Mouse (Mus musculus): Measurements from ENCODE around the gene Elf2.

Elf2 gene

GRCm38 (mm10) chr3:51340552-51341267 lies at the start of gene Elf2:
TSS of gene Elf2 (minus strand) at chr3:51340663.
- peak; percentile 79 for DNase-seq (ENCODE audit: low read depth, low spot score)

GRCm38 (mm10) chr3:51388904-51389303 lies 48.4 kb upstream of the Elf2 start:
- no peak for DNase-seq (ENCODE audit: low read depth, low spot score)

- DNase-seq (ENCODE audit: low read depth, low spot score): no peak
Observed at GRCm38 (mm10) chr3:51387868-51388381, 47.5 kb upstream of the Elf2 start.

- no peak for DNase-seq (ENCODE audit: low read depth, low spot score)
Observed at GRCm38 (mm10) chr3:51387134-51387451, 46.6 kb upstream of the Elf2 start.

- no peak for DNase-seq (ENCODE audit: low read depth, low spot score)
Observed at GRCm38 (mm10) chr3:51386441-51387133, 46.1 kb upstream of the Elf2 start.

GRCm38 (mm10) chr3:51383409-51383808 lies 42.9 kb upstream of the Elf2 start:
- DNase-seq (ENCODE audit: low read depth, low spot score): no peak

- no peak for DNase-seq (ENCODE audit: low read depth, low spot score)
Observed at GRCm38 (mm10) chr3:51380660-51381014, 40.2 kb upstream of the Elf2 start.

- DNase-seq (ENCODE audit: low read depth, low spot score): no peak
Observed at GRCm38 (mm10) chr3:51379786-51380659, 39.6 kb upstream of the Elf2 start.

GRCm38 (mm10) chr3:51378665-51378946 lies 38.1 kb upstream of the Elf2 start:
- no peak for DNase-seq (ENCODE audit: low read depth, low spot score)

GRCm38 (mm10) chr3:51377878-51378664 lies 37.6 kb upstream of the Elf2 start:
- DNase-seq (ENCODE audit: low read depth, low spot score): no peak

- DNase-seq (ENCODE audit: low read depth, low spot score): no peak
Observed at GRCm38 (mm10) chr3:51375307-51376265, 35.1 kb upstream of the Elf2 start.

GRCm38 (mm10) chr3:51373544-51373943 lies 33.1 kb upstream of the Elf2 start:
- no peak for DNase-seq (ENCODE audit: low read depth, low spot score)

- no peak for DNase-seq (ENCODE audit: low read depth, low spot score)
Observed at GRCm38 (mm10) chr3:51372883-51373282, 32.4 kb upstream of the Elf2 start.

- DNase-seq (ENCODE audit: low read depth, low spot score): no peak
Observed at GRCm38 (mm10) chr3:51371826-51372225, 31.4 kb upstream of the Elf2 start.

- no peak for DNase-seq (ENCODE audit: low read depth, low spot score)
Observed at GRCm38 (mm10) chr3:51368011-51368410, 27.5 kb upstream of the Elf2 start.

GRCm38 (mm10) chr3:51366926-51367325 lies 26.5 kb upstream of the Elf2 start:
- DNase-seq (ENCODE audit: low read depth, low spot score): no peak

- DNase-seq (ENCODE audit: low read depth, low spot score): no peak
Observed at GRCm38 (mm10) chr3:51365517-51365882, 25.0 kb upstream of the Elf2 start.

GRCm38 (mm10) chr3:51364703-51365516 lies 24.4 kb upstream of the Elf2 start:
- peak; percentile 71 for DNase-seq (ENCODE audit: low read depth, low spot score)

- DNase-seq (ENCODE audit: low read depth, low spot score): no peak
Observed at GRCm38 (mm10) chr3:51361066-51361465, 20.6 kb upstream of the Elf2 start.

All from embryo, embryonic 11.5 days (tissue).